Mouse (Mus musculus) liver, postnatal 0 days (tissue): Measurements from ENCODE around the gene Creb3l2.

ENCODE experiments used
- CTCF ChIP-seq: sonication (generic); IDR thresholded peaks from 2 replicates; pipeline ENCODE4 v1.5.1; 2016; ENCODE audit warnings: antibody characterized with exemption, low read depth
- EP300 ChIP-seq: IDR thresholded peaks from 2 replicates; pipeline ENCODE4 v1.6.1; 2016; ENCODE audit warnings: antibody characterized with exemption, low read depth, mild to moderate bottlenecking

- TF ChIP-seq CTCF (no peak), EP300 (no peak)
Measured at GRCm38 (mm10) chr6:37377836-37378580, 63.9 kb downstream of the Creb3l2 start.
